Mouse (Mus musculus) heart, postnatal 0 days (tissue): Measurements from ENCODE around the gene Nupr1. TPM values are rescaled to one million over a fixed set of nuclear protein-coding genes. Genes with fewer than 3 reads are reported as not detected.

Experiments used
- ATAC-seq: fragments of 200-750 bp; cut with Nextera tagmentation; 2 replicates; pipeline ENCODE4 v1.8.0; 2017; ENCODE audit warnings: low read depth, moderate number of reproducible peaks, moderate library complexity; ENCODE audit not compliant: insufficient read depth
- DNase-seq: peaks from one replicate; pipeline ENCODE4 v3.0.0-alpha.2; 2016; ENCODE audit warnings: low spot score
- H3K27ac ChIP-seq: fragments of 300-500 bp; sonication (generic); 2 replicates; pipeline ENCODE4 v1.5.1; 2014; ENCODE audit warnings: low read depth, mild to moderate bottlenecking
- H3K27me3 ChIP-seq: fragments of 300-500 bp; sonication (generic); 2 replicates; pipeline ENCODE4 v1.6.1; 2014; ENCODE audit warnings: low read length, mixed read lengths; ENCODE audit not compliant: control insufficient read depth, insufficient read depth
- H3K36me3 ChIP-seq: fragments of 300-500 bp; sonication (generic); replicated peaks from 2 replicates; pipeline ENCODE4 v1.6.1; 2014; ENCODE audit warnings: low read length, mixed read lengths; ENCODE audit not compliant: control insufficient read depth, insufficient read depth
- H3K4me1 ChIP-seq: fragments of 300-500 bp; sonication (generic); 2 replicates; pipeline ENCODE4 v1.6.1; 2014; ENCODE audit warnings: antibody characterized with exemption; ENCODE audit not compliant: control insufficient read depth, insufficient read depth
- H3K4me2 ChIP-seq: fragments of 300-500 bp; sonication (generic); 2 replicates; pipeline ENCODE4 v1.6.1; 2014; ENCODE audit warnings: low read depth, mild to moderate bottlenecking, low read length, moderate library complexity
- H3K4me3 ChIP-seq: fragments of 300-500 bp; sonication (generic); 2 replicates; pipeline ENCODE4 v1.5.1; 2014; ENCODE audit warnings: low read depth, low read length
- H3K9ac ChIP-seq: fragments of 300-500 bp; sonication (generic); replicated peaks from 2 replicates; pipeline ENCODE4 v1.6.1; 2014; ENCODE audit warnings: low read depth, low read length, mixed read lengths
- H3K9me3 ChIP-seq: fragments of 300-500 bp; sonication (generic); replicated peaks from 2 replicates; pipeline ENCODE4 v1.6.1; 2016; ENCODE audit warnings: low read length; ENCODE audit not compliant: control insufficient read depth
- CTCF ChIP-seq: IDR thresholded peaks from 2 replicates; pipeline ENCODE4 v1.5.1; 2016; ENCODE audit warnings: antibody characterized with exemption, control low read depth, low read depth
- EP300 ChIP-seq: IDR thresholded peaks from 2 replicates; pipeline ENCODE4 v1.6.1; 2016; ENCODE audit warnings: antibody characterized with exemption, low read depth
- WGBS: fragments of 180-500 bp; shearing (Covaris S2); extraction: QIAGEN DNeasy Blood & Tissue Kit; methylation state at CpG from one replicate; pipeline ENCODE4 v1.1.7; 2014; 5-methylcytosine and 5-hydroxymethylcytosine counted together
- polyA plus RNA-seq: library from polyadenylated mRNA; unstranded; fragments of >200 nt; fragmentation: Nextera tagmentation; extraction: Ambion mirVana; gene quantifications from 2 replicates; pipeline ENCODE4 v1.2.1, GENCODE M21; 2015
- total RNA-seq: library from RNA; depleted of rRNA; stranded (reverse); fragments of >200 nt; gene quantifications from 2 replicates; pipeline ENCODE4 v1.2.3, GENCODE M21; 2014; ENCODE audit warnings: low replicate concordance; rRNA removed

The Nupr1 gene
- total RNA-seq (1.3 and 4.1 TPM in 2 replicates), polyA plus RNA-seq (8.9 and 13.0 TPM in 2 replicates)

- TF ChIP-seq CTCF (no peak), EP300 (no peak)
- Histone ChIP-seq H3K4me2 (no peak within 1 kb of the TSS), H3K4me1 (no peaks in the 10 kb centered on the region)
Measured at GRCm38 (mm10) chr7:126630824-126631518, at the start of gene Nupr1. Gene Nupr1, minus strand, starts transcription at chr7:126630861.

DNA sequence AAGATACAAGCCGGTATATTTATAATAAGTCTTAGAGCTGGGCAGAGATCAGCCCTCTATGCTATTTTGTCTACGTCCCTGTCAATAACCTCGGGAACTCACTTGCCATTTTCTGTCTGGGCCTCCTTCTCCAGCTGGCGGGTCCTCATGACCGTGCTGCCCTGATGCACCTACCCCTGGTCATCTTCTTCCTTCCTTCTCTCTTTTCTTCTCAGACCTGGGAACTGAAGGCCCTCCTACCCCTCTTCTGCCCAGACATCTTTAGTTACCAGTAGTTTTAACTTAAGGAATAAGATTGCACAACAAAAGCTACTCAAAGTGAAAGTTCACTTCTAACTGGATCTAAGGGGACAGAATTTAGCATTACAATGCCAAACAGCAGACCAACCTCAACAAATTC is 49.0 kb upstream of the Nupr1 start:
- H3K9ac ChIP-seq: no peak overlapping the region
- no peak overlapping the region for H3K27ac ChIP-seq
- no peak overlapping the region for H3K4me2 ChIP-seq
- no peaks in the 10 kb centered on the region for H3K9me3 ChIP-seq
- WGBS: 88% methylated on average over 5 of the region's 5 CpGs
- no peak for ATAC-seq
- TF ChIP-seq EP300 (no peak), CTCF (no peak)
- H3K4me1 ChIP-seq: peaks cover 6% of the 10 kb centered on the region
- H3K4me3 ChIP-seq: no peak overlapping the region
- H3K36me3 ChIP-seq: no peaks in the 10 kb centered on the region
- DNase-seq: no peak
- no peaks in the 10 kb centered on the region for H3K27me3 ChIP-seq

More at GRCm38 (mm10) chr7:126630824-126631518, at the start of gene Nupr1:
- Histone ChIP-seq H3K9me3 (no peaks in the 10 kb centered on the region), H3K9ac (no peak within 1 kb of the TSS), H3K4me3 (no peak within 1 kb of the TSS), H3K36me3 (no peaks in the 10 kb centered on the region), H3K27me3 (0 out of 2 replicates have a peak, but pooled peaks cover 4% of the 10 kb centered on the region), H3K27ac (no peak within 1 kb of the TSS)
- ATAC-seq (no peak), DNase-seq (no peak)
- WGBS: 79% methylated on average over 4 of the region's 4 CpGs

DNA sequence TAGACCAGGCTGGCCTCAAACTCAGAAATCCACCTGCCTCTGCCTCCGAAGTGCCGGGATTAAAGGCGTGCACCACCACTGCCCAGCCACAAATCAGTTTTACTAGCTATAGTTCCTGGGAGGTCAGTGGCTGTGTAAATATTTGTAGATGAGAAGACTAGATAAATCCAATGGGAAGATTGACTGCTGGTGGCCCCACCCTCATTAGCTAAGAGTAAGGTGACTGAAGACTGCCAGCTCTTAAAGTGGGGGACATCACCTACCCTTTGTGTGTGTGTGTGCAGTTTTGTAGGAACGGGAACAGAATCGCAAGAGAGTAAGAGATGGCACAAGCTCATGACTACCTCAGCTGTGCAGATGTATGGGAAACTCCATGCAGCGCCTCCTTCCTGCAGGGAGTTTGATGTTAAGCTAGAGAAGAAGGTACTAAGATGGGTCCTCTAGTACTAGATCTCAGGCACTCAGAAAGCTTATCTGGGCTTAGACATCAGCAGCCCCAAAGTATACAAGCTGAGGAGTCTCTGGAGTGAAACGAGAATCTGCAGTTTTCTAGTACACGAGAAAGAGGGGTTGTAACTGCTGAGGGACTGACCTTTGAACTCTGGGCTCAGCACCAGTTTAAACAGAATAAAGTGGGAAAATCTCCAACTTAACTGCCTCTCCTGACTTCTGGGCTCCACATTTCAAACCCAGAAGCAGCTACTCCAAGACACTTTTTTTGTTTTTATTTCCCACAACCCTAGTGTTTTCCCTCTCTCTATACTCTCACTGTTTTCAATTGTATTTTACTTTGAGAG is 48.1 kb upstream of the Nupr1 start:
- Histone ChIP-seq H3K9me3 (no peaks in the 10 kb centered on the region), H3K36me3 (no peaks in the 10 kb centered on the region), H3K27ac (no peak overlapping the region), H3K9ac (no peak overlapping the region), H3K4me3 (no peak overlapping the region), H3K4me2 (no peak overlapping the region), H3K27me3 (no peaks in the 10 kb centered on the region), H3K4me1 (peaks cover 6% of the 10 kb centered on the region)
- no peak for ATAC-seq
- TF ChIP-seq EP300: no peak
- no peak for TF ChIP-seq CTCF
- 78% methylated on average over 8 of the region's 8 CpGs for WGBS
- DNase-seq: no peak

- Histone ChIP-seq H3K4me2 (no peak overlapping the region), H3K9ac (no peak overlapping the region), H3K4me1 (peaks cover 6% of the 10 kb centered on the region), H3K36me3 (peaks cover 12% of the 10 kb centered on the region; the same call in 1 of the 2 replicates), H3K27me3 (no peaks in the 10 kb centered on the region), H3K4me3 (no peak overlapping the region), H3K27ac (peak overlapping the region; percentile 86), H3K9me3 (no peaks in the 10 kb centered on the region)
- no peak; the same call in 1 of the 2 replicates for ATAC-seq
- no peak for DNase-seq
- no peak for TF ChIP-seq CTCF
- no peak for TF ChIP-seq EP300
- 42% methylated on average over 4 of the region's 4 CpGs for WGBS
Measured at GRCm38 (mm10) chr7:126676631-126677220, 46.1 kb upstream of the Nupr1 start.

- Histone ChIP-seq H3K4me3 (peak within 1 kb of the TSS; percentile 17), H3K4me2 (peak within 1 kb of the TSS; percentile 47), H3K27me3 (no peaks in the 10 kb centered on the region), H3K9me3 (no peaks in the 10 kb centered on the region), H3K9ac (peak within 1 kb of the TSS; percentile 19; the same call in 1 of the 2 replicates), H3K36me3 (peaks cover 12% of the 10 kb centered on the region; the same call in 1 of the 2 replicates), H3K27ac (peak within 1 kb of the TSS; percentile 86), H3K4me1 (peaks cover 6% of the 10 kb centered on the region)
- TF ChIP-seq CTCF (no peak), EP300 (peak; percentile 75; the same call in 1 of the 2 replicates)
- 0% methylated on average over 1 of the region's 1 CpGs for WGBS
- ATAC-seq (peak; percentile 88), DNase-seq (peak; percentile 77)
Measured at GRCm38 (mm10) chr7:126676207-126676606, 45.5 kb upstream of the Nupr1 start, which contains the start of gene Sult1a1. Gene Sult1a1, minus strand, starts transcription at chr7:126676432.
